Mouse (Mus musculus): ENCODE data around the gene Pla2g1b. TPM values are rescaled to one million over a fixed set of nuclear protein-coding genes. Genes with fewer than 3 reads are reported as not detected.

The Pla2g1b gene
- total RNA-seq, 2 experiments from 2014 or later, result not detected

Other genes with a start within 250 kb of the Pla2g1b start
- gene Pop5, start 230.4 kb upstream of the Pla2g1b start, total RNA-seq (2021), result 10 to 100 TPM; 17.7 to 26.2 TPM
- gene Rnf10, start 193.4 kb upstream of the Pla2g1b start, total RNA-seq (2021), result 100 to 1,000 TPM; 220 to 226 TPM
- gene Coq5, start 186.6 kb upstream of the Pla2g1b start, total RNA-seq (2021), result 10 to 100 TPM; 64.5 to 81.1 TPM
- 100 to 1,000 TPM; 134 to 168 TPM for gene Dynll1, start 165.3 kb upstream of the Pla2g1b start, total RNA-seq (2021)
- 10 to 100 TPM; 21.3 to 24.1 TPM for gene Srsf9, start 139.1 kb upstream of the Pla2g1b start, total RNA-seq (2021)
- 10 to 100 TPM; 19.7 to 21.2 TPM for gene Gatc, start 125.1 kb upstream of the Pla2g1b start, total RNA-seq (2021)
- 10 to 100 TPM; 15.8 to 15.9 TPM for gene Triap1, start 125.0 kb upstream of the Pla2g1b start, total RNA-seq (2021)
- 100 to 1,000 TPM; 164 to 166 TPM for gene Cox6a1, start 117.3 kb upstream of the Pla2g1b start, total RNA-seq (2021)
- 1 to 10 TPM; 2.6 to 6.1 TPM for gene Msi1, start 36.7 kb upstream of the Pla2g1b start, total RNA-seq (2021)
- 10 to 100 TPM; 12.7 to 16.6 TPM for gene Sirt4, start 18.5 kb downstream of the Pla2g1b start, total RNA-seq (2021)
- 100 to 1,000 TPM; 107 to 130 TPM for gene Pxn, start 40.4 kb downstream of the Pla2g1b start, total RNA-seq (2021)
- gene Rplp0, start 93.2 kb downstream of the Pla2g1b start, total RNA-seq (2021), result 100 to 1,000 TPM; 938 to 959 TPM
- gene Gcn1l1, start 99.0 kb downstream of the Pla2g1b start, total RNA-seq (2021), result 10 to 100 TPM; 33.4 to 41.7 TPM
- 10 to 100 TPM; 33.3 to 39.8 TPM for gene Rab35, start 165.6 kb downstream of the Pla2g1b start, total RNA-seq (2021)

Measured in gastrocnemius, postnatal 10 days (tissue).